Mouse (Mus musculus): Measurements from ENCODE around the gene Shank3. TPM values are rescaled to one million over a fixed set of nuclear protein-coding genes. Genes with fewer than 3 reads are reported as not detected.
A peak's percentile ranks its signal among the peaks of the same experiment; 100 is the strongest.

Shank3 gene
- total RNA-seq, 2 experiments from 2014 or later = 35.9 to 40.4 TPM

GRCm38 (mm10) chr15:89477091-89477491 is 22.3 kb upstream of the Shank3 start, which contains the start of gene Arsa:
TSS of gene Arsa (minus strand) at chr15:89477425.
- DNase-seq = peak; percentile 42 to 75

- DNase-seq = peak in 1 of 2 experiments; percentile 9
These were observed 21.6 kb upstream of the Shank3 start for GRCm38 (mm10) chr15:89477806-89478205.

GRCm38 (mm10) chr15:89478622-89479021 is 20.8 kb upstream of the Shank3 start:
- DNase-seq = no peak

- DNase-seq = peak; percentile 87 to 92
These were observed 18.8 kb upstream of the Shank3 start for GRCm38 (mm10) chr15:89480584-89480983.

- DNase-seq = no peak
These were observed 11.2 kb upstream of the Shank3 start for GRCm38 (mm10) chr15:89488182-89488581.

GRCm38 (mm10) chr15:89488611-89489117 is 10.8 kb upstream of the Shank3 start:
- DNase-seq = no peak

GRCm38 (mm10) chr15:89494970-89495369 is 4.5 kb upstream of the Shank3 start:
- DNase-seq = no peak

- no peak for DNase-seq
These were observed 3.3 kb upstream of the Shank3 start for GRCm38 (mm10) chr15:89496131-89496530.

GRCm38 (mm10) chr15:89496841-89497240 is 2.6 kb upstream of the Shank3 start:
- DNase-seq = peak in 1 of 2 experiments; percentile 13

- DNase-seq = peak; percentile 77 to 93
These were observed 1.9 kb upstream of the Shank3 start for GRCm38 (mm10) chr15:89497391-89498048.

GRCm38 (mm10) chr15:89498049-89498960 is 1.1 kb upstream of the Shank3 start:
- peak; percentile 52 to 59 for DNase-seq

GRCm38 (mm10) chr15:89499784-89500220 is 379 bp downstream of the Shank3 start:
- DNase-seq = peak; percentile 58 to 59

- DNase-seq = peak in 1 of 2 experiments; percentile 36
These were observed 883 bp downstream of the Shank3 start for GRCm38 (mm10) chr15:89500221-89500791.

- no peak for DNase-seq
These were observed 1.9 kb downstream of the Shank3 start for GRCm38 (mm10) chr15:89501321-89501720.

GRCm38 (mm10) chr15:89504838-89505237 is 5.4 kb downstream of the Shank3 start:
- DNase-seq = no peak

GRCm38 (mm10) chr15:89507751-89508150 is 8.3 kb downstream of the Shank3 start:
- DNase-seq = no peak

GRCm38 (mm10) chr15:89512679-89513078 is 13.3 kb downstream of the Shank3 start:
- DNase-seq = no peak

- no peak for DNase-seq
These were observed 22.5 kb downstream of the Shank3 start for GRCm38 (mm10) chr15:89521951-89522350.

GRCm38 (mm10) chr15:89522566-89523282 is 23.3 kb downstream of the Shank3 start:
- no peak for DNase-seq

- no peak for DNase-seq
These were observed 23.9 kb downstream of the Shank3 start for GRCm38 (mm10) chr15:89523283-89523832.

- DNase-seq = no peak
These were observed 24.7 kb downstream of the Shank3 start for GRCm38 (mm10) chr15:89524001-89524571.
